In genomic region chr2:94289169-94289568, GRCm38 (mm10) we compare ENCODE assay signal across 8 mouse cellular contexts.
DNase-seq lines count a peak whose midpoint lies in the region; ATAC-seq and TF ChIP-seq lines count a peak whose summit lies in the region.

No protein-coding gene starts in this region.

- H3K27ac ChIP-seq in hindbrain, embryonic 12.5 days: peak overlapping the region; percentile 60
- H3K27ac ChIP-seq in lung, embryonic 14.5 days (ENCODE audit: low read depth): no peak overlapping the region

- H3K27me3 ChIP-seq in hindbrain, embryonic 12.5 days: no peaks in the 10 kb centered on the region
- no peaks in the 10 kb centered on the region for H3K27me3 ChIP-seq in lung, embryonic 14.5 days (ENCODE audit: insufficient read depth, low read length)

- DNase-seq in layer of hippocampus, adult 8-10 months (ENCODE audit: low spot score in 2 of 2): peak; percentile 39 to 47
- no peak for DNase-seq in layer of hippocampus, adult 9-11 months
- DNase-seq in embryo, embryonic 9.5 days (ENCODE audit: extremely low spot score): peak; percentile 79
- peak; percentile 64 for DNase-seq in lung, embryonic 14.5 days
- peak; percentile 87 for DNase-seq in retina, embryonic 14.5 days (ENCODE audit: low spot score)
- no peak for DNase-seq in gastrocnemius, postnatal 4 days (ENCODE audit: low spot score in 2 of 2)
- DNase-seq in thymus, adult 18-20 months: no peak

- H3K4me3 ChIP-seq in hindbrain, embryonic 12.5 days: no peak overlapping the region
- no peak overlapping the region for H3K4me3 ChIP-seq in lung, embryonic 14.5 days (ENCODE audit: low read depth, low read length)

- ATAC-seq in hindbrain, embryonic 12.5 days (ENCODE audit: low FRiP score): peak; percentile 92
- ATAC-seq in lung, embryonic 14.5 days (ENCODE audit: insufficient read depth): peak; percentile 86

- WGBS in hindbrain, embryonic 12.5 days: 0% methylated on average over 2 of the region's 2 CpGs
- WGBS in lung, embryonic 14.5 days: 3% methylated on average over 2 of the region's 2 CpGs

- H3K9me3 ChIP-seq in hindbrain, embryonic 12.5 days (replicated peaks): no peaks in the 10 kb centered on the region
- H3K9me3 ChIP-seq in lung, embryonic 14.5 days (ENCODE audit: low read depth, low read length): no peaks in the 10 kb centered on the region

- peak overlapping the region; percentile 6 for H3K4me2 ChIP-seq in hindbrain, embryonic 12.5 days (replicated peaks)
- no peak overlapping the region for H3K4me2 ChIP-seq in lung, embryonic 14.5 days

- no peaks in the 10 kb centered on the region for H3K36me3 ChIP-seq in hindbrain, embryonic 12.5 days
- no peaks in the 10 kb centered on the region for H3K36me3 ChIP-seq in lung, embryonic 14.5 days (ENCODE audit: insufficient read depth)

- no peak for TF ChIP-seq CTCF in lung, embryonic 14.5 days (IDR thresholded peaks at IDR 0.05; ENCODE audit: low read depth)

- H3K4me1 ChIP-seq in hindbrain, embryonic 12.5 days: peaks cover 28% of the 10 kb centered on the region
- 0 out of 2 replicates have a peak, but pooled peaks cover 4% of the 10 kb centered on the region for H3K4me1 ChIP-seq in lung, embryonic 14.5 days (ENCODE audit: insufficient read depth)

- peak overlapping the region; percentile 27; the same call in 1 of the 2 replicates for H3K9ac ChIP-seq in hindbrain, embryonic 12.5 days
- no peak overlapping the region for H3K9ac ChIP-seq in lung, embryonic 14.5 days

Comparison
In these comparisons a context has a peak if more than half of its experiments do, and no peak if none do; other contexts are left out.
1. DNase-seq: peak in layer of hippocampus, adult 8-10 months (2 of 2), embryo, embryonic 9.5 days (single experiment), lung, embryonic 14.5 days (single experiment) and retina, embryonic 14.5 days (single experiment); none in layer of hippocampus, adult 9-11 months (single experiment), gastrocnemius, postnatal 4 days (0 of 2) and thymus, adult 18-20 months (0 of 2).